In the genomic region with DNA sequence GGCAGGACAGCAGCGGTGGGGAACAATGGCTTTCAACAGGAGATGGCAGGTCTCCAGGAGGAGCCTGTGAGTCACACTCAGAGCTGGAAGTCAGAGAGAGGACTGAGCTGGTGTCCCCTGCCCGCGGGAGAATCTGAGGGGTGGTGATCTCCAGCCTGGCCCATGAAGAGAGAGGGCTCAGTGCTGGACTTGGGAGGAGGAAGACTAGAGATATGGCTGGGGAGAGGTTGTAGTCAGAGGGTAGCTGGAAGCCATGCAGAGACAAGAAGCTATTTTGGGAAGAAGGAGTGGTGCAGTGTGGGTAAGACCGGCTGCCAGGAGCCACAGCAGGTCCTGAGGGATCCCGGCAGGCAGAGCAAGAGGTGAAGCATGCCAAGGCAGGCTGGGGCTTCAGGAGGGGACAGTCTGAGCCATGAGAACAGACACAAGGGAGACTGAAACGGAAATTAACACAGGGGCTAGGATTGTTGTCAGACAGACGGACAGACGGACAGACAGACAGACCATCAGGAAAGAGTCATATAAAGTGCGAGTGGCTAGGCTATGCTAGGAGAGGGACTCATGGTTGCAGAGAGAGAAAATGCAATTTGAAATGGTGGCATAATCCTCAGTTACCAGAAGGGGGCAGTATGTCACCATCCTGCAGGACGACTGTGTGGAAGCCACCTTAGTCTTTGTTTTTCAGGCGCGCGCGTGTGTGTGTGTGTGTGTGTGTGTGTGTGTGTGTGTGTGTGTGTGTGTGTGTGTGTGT, we compare ENCODE assay signal across 8 mouse cellular contexts. TPM values are rescaled to one million over a fixed set of nuclear protein-coding genes. Genes with fewer than 3 reads are reported as not detected.
A peak's percentile ranks its signal among the peaks of the same experiment; 100 is the strongest.
DNase-seq lines count a peak whose midpoint lies in the region; ATAC-seq and TF ChIP-seq lines count a peak whose summit lies in the region.

No protein-coding gene starts in this region.

- no peak overlapping the region for H3K27ac ChIP-seq in forebrain, embryonic 11.5 days (ENCODE audit: low read depth, low read length)
- H3K27ac ChIP-seq in limb, embryonic 14.5 days (replicated peaks; ENCODE audit: low read depth, low read length), result no peak overlapping the region
- H3K27ac ChIP-seq in neural tube, embryonic 12.5 days, result no peak overlapping the region

- no peak overlapping the region for H3K9ac ChIP-seq in forebrain, embryonic 11.5 days (ENCODE audit: low read length)
- H3K9ac ChIP-seq in limb, embryonic 14.5 days (ENCODE audit: low read depth, low read length, severe bottlenecking), result peak overlapping the region; percentile 3; the same call in 1 of the 2 replicates
- H3K9ac ChIP-seq in neural tube, embryonic 12.5 days, result no peak overlapping the region

- peak; percentile 84 for DNase-seq in 3134 (ENCODE audit: extremely low read depth, insufficient read length, low spot score)
- DNase-seq in CD4-positive helper T cell, adult 2 months (ENCODE audit: low read depth, low spot score), result peak; percentile 84
- DNase-seq in c-Kit-negative CD71-positive TER-119-positive erythroid progenitor cells, embryonic 14.5 days (ENCODE audit: low read depth, low spot score), result peak; percentile 22
- peak; percentile 74 for DNase-seq in forebrain, embryonic 11.5 days (ENCODE audit: low spot score)
- DNase-seq in heart, postnatal 25 days (ENCODE audit: low spot score), result peak; percentile 66
- peak; percentile 59 for DNase-seq in limb, embryonic 14.5 days (ENCODE audit: low spot score)
- DNase-seq in testis, postnatal 14 days (ENCODE audit: low spot score), result no peak

- intact Hi-C loops in heart, postnatal 25 days (cut with DNase I), result loop anchor here (1.0 to 2.0 kb wide), 2 partner anchors 46 to 71 kb away; no protein-coding TSS in a partner anchor

- WGBS in forebrain, embryonic 11.5 days, result 32% methylated on average over 14 of the region's 14 CpGs
- 34% methylated on average over 14 of the region's 14 CpGs for WGBS in limb, embryonic 14.5 days
- WGBS in neural tube, embryonic 12.5 days, result 32% methylated on average over 14 of the region's 14 CpGs

- no peaks in the 10 kb centered on the region for H3K27me3 ChIP-seq in forebrain, embryonic 11.5 days (ENCODE audit: control insufficient read depth, insufficient read depth, low read length)
- no peaks in the 10 kb centered on the region for H3K27me3 ChIP-seq in limb, embryonic 14.5 days (ENCODE audit: control insufficient read depth, insufficient read depth, low read length)
- no peaks in the 10 kb centered on the region for H3K27me3 ChIP-seq in neural tube, embryonic 12.5 days (replicated peaks)

- no peak for TF ChIP-seq POLR2A in limb, embryonic 14.5 days (IDR thresholded peaks at IDR 0.05; ENCODE audit: borderline replicate concordance, extremely low read depth, insufficient read depth, insufficient read length)

- H3K4me1 ChIP-seq in forebrain, embryonic 11.5 days (replicated peaks; ENCODE audit: control insufficient read depth, insufficient read depth, low read length), result no peaks in the 10 kb centered on the region
- H3K4me1 ChIP-seq in limb, embryonic 14.5 days (ENCODE audit: control insufficient read depth, insufficient read depth, low read length), result peaks cover 5% of the 10 kb centered on the region; the same call in 1 of the 2 replicates
- no peaks in the 10 kb centered on the region for H3K4me1 ChIP-seq in neural tube, embryonic 12.5 days

- 0 out of 2 replicates have a peak, but pooled peaks have one; percentile 55 for ATAC-seq in forebrain, embryonic 11.5 days (replicated peaks; ENCODE audit: low FRiP score)
- ATAC-seq in limb, embryonic 14.5 days (ENCODE audit: low FRiP score, low read depth), result no peak
- ATAC-seq in neural tube, embryonic 12.5 days (ENCODE audit: low FRiP score, low read depth), result 0 out of 2 replicates have a peak, but pooled peaks have one; percentile 13

- H3K4me2 ChIP-seq in forebrain, embryonic 11.5 days (ENCODE audit: low read depth, low read length, severe bottlenecking), result no peak overlapping the region
- H3K4me2 ChIP-seq in limb, embryonic 14.5 days (replicated peaks; ENCODE audit: low read depth, low read length, severe bottlenecking), result no peak overlapping the region
- H3K4me2 ChIP-seq in neural tube, embryonic 12.5 days (replicated peaks), result no peak overlapping the region

- H3K4me3 ChIP-seq in forebrain, embryonic 11.5 days (ENCODE audit: low read depth, low read length), result no peak overlapping the region
- no peak overlapping the region for H3K4me3 ChIP-seq in limb, embryonic 14.5 days (replicated peaks; ENCODE audit: low read length)
- no peak overlapping the region for H3K4me3 ChIP-seq in neural tube, embryonic 12.5 days

- H3K36me3 ChIP-seq in forebrain, embryonic 11.5 days (ENCODE audit: control insufficient read depth, insufficient read depth, low read length), result no peaks in the 10 kb centered on the region
- H3K36me3 ChIP-seq in limb, embryonic 14.5 days (ENCODE audit: control insufficient read depth, insufficient read depth, low read length), result no peaks in the 10 kb centered on the region
- H3K36me3 ChIP-seq in neural tube, embryonic 12.5 days, result no peaks in the 10 kb centered on the region

- H3K9me3 ChIP-seq in forebrain, embryonic 11.5 days (ENCODE audit: control insufficient read depth, low read length), result no peaks in the 10 kb centered on the region
- H3K9me3 ChIP-seq in limb, embryonic 14.5 days (ENCODE audit: control insufficient read depth, low read length), result no peaks in the 10 kb centered on the region
- H3K9me3 ChIP-seq in neural tube, embryonic 12.5 days, result no peaks in the 10 kb centered on the region

RNA-seq across cellular contexts. Expression of a gene that starts 4.2 kb away (rescaled TPM):
- polyA plus RNA-seq in forebrain, embryonic 11.5 days (2014; fragmentation: Nextera tagmentation; extraction: Ambion mirVana), result not detected in 2 replicates
- total RNA-seq in heart, postnatal 25 days (2021), result 100 to 1,000 TPM; 125 to 136 TPM
- polyA plus RNA-seq in limb, embryonic 14.5 days (2012; rRNA removed), result 1.4 TPM in 2 replicates
- 1.4 and 2.2 TPM in 2 replicates for polyA plus RNA-seq in limb, embryonic 14.5 days (2014; fragmentation: Nextera tagmentation; extraction: Ambion mirVana)
- polyA plus RNA-seq in neural tube, embryonic 12.5 days (2016; fragmentation: Nextera tagmentation; extraction: Ambion mirVana), result 0.25 and 0.49 TPM in 2 replicates

RNA-seq across cellular contexts. Expression of a gene that starts 42.1 kb away (rescaled TPM):
- 3.7 and 3.9 TPM in 2 replicates for polyA plus RNA-seq in forebrain, embryonic 11.5 days (2014; fragmentation: Nextera tagmentation; extraction: Ambion mirVana)
- 1 to 10 TPM; 3.0 to 5.1 TPM for total RNA-seq in heart, postnatal 25 days (2021)
- polyA plus RNA-seq in limb, embryonic 14.5 days (2012; rRNA removed), result 11.0 and 12.3 TPM in 2 replicates
- 10.1 and 12.5 TPM in 2 replicates for polyA plus RNA-seq in limb, embryonic 14.5 days (2014; fragmentation: Nextera tagmentation; extraction: Ambion mirVana)
- polyA plus RNA-seq in neural tube, embryonic 12.5 days (2016; fragmentation: Nextera tagmentation; extraction: Ambion mirVana), result 7.4 and 7.8 TPM in 2 replicates

RNA-seq across cellular contexts. Expression of a gene that starts 43.1 kb away (rescaled TPM):
- polyA plus RNA-seq in forebrain, embryonic 11.5 days (2014; fragmentation: Nextera tagmentation; extraction: Ambion mirVana), result 1.5 and 1.6 TPM in 2 replicates
- total RNA-seq in heart, postnatal 25 days (2021), result 10 to 100 TPM in 1 of 2 experiments, 1 to 10 TPM in 1; 10.0 to 13.3 TPM
- polyA plus RNA-seq in limb, embryonic 14.5 days (2012; rRNA removed), result 12.8 and 28.4 TPM in 2 replicates
- 2.1 and 2.8 TPM in 2 replicates for polyA plus RNA-seq in limb, embryonic 14.5 days (2014; fragmentation: Nextera tagmentation; extraction: Ambion mirVana)
- 2.4 and 2.7 TPM in 2 replicates for polyA plus RNA-seq in neural tube, embryonic 12.5 days (2016; fragmentation: Nextera tagmentation; extraction: Ambion mirVana)
